Mouse (Mus musculus) cerebellum, adult 11-12 months (tissue): Measurements from ENCODE around the gene Prr7.

Experiments used
- DNase-seq: peaks from one replicate; pipeline ENCODE4 v3.0.0; 2022

Prr7 gene

DNA sequence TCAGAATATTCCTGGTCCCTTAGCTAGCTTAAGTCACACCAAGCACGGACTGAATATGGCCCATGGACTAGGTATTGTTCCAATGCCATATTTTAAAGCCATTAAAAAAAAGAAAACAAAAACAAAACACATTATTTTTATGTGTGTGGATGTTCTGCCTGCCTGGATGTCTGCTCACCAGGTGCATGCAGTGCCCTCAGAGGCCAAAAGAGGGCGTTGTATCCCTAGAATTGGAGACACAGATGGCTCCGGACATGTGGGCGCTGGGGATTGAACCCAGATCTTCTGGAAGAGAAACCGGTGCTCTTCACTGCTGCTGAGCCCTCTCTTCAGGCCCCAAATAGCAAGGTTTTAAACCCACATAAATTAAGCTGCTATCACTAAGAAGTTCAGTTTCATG, 14.0 kb downstream of the Prr7 start:
- DNase-seq: no peak

DNA sequence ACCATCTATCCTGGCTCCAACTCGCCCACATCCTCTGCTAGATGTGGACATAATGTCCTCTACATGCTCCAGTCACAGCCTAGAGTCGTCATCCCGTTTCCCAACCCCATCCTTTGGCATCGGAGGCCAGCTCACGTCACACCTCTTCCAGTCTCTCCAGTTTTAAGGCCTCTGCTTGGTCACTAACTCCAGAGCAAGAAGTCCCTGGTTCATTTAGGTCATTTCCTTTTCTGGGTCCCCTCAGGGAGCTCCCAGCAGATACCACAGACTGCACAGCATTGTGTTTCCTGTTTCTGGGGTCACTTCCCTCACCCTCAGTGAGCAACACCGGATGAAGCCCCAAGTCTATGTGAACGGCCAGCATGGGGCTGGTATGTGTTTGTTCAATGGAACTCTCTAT, 14.9 kb downstream of the Prr7 start:
- no peak for DNase-seq

DNA sequence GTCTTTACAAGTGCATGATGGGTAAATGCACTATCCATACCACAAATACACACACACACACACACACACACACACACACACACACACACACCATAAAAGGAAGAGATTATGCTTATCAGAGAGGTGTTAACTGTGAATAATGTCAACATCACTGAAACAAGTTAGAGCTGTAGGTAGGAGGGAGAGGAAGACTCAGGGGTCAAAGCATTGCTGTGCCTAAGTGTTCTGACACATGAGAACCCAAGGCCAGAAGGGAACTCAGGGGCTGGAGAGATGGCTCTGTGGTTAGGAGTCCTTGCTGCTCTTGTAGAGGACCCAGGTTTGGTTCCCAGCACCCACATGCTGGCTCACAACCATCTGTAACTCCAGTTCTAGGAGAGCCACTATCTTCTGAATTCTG, 15.9 kb downstream of the Prr7 start:
- DNase-seq: no peak

DNA sequence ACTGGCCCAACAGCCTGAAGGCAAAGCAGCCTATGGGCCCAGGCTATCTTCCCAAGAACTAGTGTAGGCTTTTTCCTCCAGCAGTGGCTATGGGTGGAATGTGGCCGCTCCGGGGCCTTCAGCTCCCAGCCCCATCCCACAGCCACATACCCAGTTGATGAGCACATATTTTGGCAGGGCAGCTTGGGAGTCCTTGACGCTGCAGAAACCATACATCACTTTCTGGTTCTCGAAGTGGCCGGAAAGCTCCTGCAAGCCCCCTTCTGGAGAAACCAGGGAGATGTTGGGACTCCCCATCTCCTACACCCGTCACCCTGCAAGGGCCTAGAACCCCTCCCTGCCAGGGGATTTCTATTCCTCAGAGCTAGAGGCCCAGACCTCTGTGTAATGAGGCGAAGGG, 18.5 kb downstream of the Prr7 start:
- no peak for DNase-seq

- DNase-seq: no peak
Observed at GRCm38 (mm10) chr13:55483071-55483470, 19.0 kb downstream of the Prr7 start.

DNA sequence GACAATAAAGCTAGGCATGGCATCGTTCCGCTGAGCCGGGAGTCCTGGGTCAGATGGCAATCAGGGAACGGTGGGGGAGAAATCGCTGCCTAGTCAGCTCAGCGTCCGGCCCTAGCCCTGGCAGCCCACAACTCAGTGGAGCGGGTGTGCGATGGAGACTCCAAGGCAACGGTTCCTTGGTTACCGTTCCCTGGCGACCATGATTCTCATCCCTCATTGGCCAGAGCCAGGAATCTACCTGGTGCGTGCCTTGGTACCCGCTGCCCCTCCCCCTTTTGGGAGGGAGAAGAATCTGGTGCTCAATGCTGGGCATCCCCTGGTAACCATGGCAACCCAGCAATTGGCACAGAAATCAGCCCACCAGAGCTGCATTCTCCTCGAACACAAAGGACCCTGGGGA, 19.5 kb downstream of the Prr7 start:
- no peak for DNase-seq

GRCm38 (mm10) chr13:55484520-55485088, 20.5 kb downstream of the Prr7 start:
- no peak for DNase-seq

GRCm38 (mm10) chr13:55486029-55486794, 22.1 kb downstream of the Prr7 start:
- DNase-seq: no peak

DNA sequence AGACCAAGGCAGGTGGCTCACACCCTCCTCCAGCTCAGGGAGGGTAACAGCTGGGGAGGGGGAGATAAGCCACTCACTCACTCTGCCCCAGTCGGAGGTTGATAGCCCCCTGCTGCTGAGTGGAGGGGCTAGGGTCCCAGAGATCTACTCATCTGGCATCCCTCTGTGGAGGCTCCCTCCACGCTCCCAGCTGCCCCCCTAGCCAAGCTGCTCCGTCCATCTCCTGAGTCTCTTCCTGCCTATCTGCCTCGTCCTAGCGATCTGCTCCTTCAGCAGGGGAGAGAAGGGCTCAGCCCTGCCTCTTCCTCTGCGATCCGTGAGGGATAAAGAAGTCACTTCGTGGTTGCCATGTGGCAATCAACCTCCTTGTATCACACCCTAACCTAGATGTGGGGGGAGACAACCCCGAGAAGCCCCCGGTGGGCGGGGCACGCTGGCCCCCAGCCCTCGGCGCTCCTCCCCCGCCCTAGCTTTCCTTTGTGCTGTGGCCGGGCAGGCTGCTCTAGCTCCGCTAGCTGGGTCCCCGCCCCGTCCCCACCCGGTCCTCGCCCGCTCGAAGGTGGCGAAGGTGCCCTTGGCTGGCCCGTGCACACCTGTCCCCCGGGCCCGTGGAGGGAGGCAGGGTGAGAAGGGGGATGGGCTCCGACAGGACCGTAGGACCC, 23.0 kb downstream of the Prr7 start:
- DNase-seq: no peak

DNA sequence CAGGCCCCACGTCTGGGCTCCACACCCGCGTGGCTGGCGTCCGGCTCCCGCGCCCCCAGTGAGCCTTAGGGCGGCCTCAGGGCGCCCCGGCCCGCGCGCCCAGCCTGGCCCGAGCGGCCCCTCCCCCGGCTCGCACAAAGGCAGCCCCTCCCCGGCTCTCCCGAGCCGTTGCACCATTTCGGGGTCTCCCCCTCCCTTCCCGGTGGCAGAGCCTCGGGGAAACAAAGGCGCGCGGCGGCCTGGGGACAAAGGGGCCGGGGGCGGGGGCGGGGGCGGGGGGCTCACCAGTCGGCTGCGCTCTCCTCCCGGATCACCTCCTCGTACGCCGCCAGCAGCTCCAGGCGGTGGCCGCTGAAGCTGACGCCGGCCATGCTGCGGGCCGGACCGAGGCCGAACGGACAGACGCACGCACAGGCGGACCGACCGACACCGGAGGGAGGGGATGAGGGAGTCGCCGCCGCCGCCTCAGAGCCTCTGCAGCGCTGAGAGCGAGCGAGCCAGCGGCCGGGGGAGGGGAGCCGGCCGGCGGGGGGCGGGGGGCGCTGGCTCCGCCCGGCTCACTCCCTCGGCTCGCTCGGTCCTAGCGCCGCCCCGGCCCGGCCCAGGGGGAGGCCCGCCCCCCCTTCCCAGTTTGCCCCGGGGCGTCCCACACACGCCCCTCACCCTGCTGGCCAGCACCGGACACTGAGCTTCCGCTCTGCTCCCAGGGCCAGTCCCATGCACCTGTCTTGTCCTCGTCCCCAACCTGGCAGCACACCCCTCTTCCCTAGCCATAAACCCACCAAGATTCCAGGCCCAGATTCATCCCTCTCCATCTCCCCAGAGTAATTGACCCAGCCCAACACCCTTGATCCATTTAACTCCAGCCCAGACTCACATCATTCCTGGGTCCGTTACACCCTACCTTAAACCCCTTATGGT, 23.8 kb downstream of the Prr7 start, which contains the start of gene Dbn1:
TSS of gene Dbn1 (minus strand) at position 534 of the 921 bp plus-strand sequence.
- no peak for DNase-seq

DNA sequence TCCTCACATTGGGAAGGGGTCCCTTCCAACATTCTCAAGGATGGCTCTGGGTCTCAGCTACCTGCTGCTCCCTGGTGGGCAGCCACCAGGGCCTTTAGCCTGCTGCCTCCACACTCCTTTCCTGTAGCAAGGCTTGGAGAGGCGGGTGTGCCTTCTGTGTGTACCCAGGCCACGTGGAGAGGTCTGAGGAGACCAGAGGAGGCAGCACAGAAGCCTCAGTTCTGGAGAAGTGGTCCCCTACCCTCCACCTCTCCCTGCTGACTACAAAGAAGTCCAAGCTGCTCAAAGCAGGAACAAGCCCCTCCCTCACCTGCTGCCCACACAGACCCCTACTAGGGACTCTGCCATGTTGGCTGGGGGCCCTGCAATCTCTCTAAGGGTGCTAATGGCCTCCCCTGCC, 30.2 kb downstream of the Prr7 start:
- no peak for DNase-seq

DNA sequence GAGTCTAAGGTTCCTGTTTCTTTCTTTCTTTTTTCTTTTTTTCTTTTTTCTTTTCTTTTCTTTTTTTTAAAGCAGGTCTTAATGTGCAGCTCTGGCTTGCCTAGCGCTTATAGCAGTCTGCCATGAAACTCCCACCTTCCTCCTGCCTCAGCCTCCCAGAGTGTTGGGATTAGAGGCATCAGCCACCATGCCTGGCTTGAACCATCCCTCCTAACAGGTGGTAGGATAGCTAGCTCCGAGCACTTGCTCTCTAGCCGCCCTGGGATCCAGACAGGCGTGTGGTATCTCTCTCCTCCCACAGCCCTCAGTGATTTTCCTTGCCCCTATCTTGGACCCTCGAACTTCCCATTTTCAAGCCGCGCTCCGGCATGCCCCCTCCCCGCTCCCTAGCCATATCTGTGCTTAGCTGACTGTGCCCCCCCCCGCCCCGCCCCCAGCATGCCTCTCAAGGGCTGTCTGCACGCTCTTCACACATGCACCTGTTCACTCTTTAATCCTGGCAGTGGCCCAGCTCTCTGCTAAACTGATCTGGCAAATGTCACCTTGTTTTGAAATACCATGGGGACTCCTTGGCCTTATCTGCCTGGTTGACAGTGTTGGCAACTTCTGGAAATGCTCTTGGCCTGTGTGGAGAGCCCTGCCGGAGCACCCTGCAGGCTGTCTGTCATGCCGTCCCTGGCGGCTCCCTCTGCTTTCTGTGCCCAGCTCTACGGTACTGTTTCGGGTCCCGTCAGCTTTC, 31.0 kb downstream of the Prr7 start:
- DNase-seq: peak; percentile 84

DNA sequence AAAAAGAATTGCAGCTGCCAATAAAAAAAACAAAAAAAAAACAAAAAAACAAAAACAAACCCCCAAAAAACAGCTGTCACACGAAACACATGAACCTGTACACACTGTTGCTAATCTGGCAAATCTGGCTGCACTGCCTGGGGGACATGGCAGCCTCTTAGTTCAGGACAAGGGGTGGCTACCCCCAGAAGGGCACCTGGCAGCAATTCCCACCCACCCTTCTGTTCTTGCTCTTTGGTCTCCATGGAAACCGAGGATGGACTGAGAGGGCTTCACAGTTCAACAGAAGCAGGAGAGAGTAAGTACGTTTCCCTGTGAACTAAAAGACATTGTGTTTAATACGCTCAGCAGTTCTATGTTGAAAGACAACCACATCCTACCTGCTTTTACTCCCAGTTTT, 31.6 kb downstream of the Prr7 start:
- DNase-seq: no peak

- DNase-seq: no peak
Observed at GRCm38 (mm10) chr13:55496661-55497060, 32.6 kb downstream of the Prr7 start.

- DNase-seq: no peak
Observed at GRCm38 (mm10) chr13:55498906-55499305, 34.8 kb downstream of the Prr7 start.

- no peak for DNase-seq
Observed at GRCm38 (mm10) chr13:55500575-55500974, 36.5 kb downstream of the Prr7 start.

- DNase-seq: no peak
Observed at GRCm38 (mm10) chr13:55502405-55502804, 38.3 kb downstream of the Prr7 start.

GRCm38 (mm10) chr13:55504390-55504789, 40.3 kb downstream of the Prr7 start:
- DNase-seq: no peak

GRCm38 (mm10) chr13:55505810-55506209, 41.7 kb downstream of the Prr7 start:
- DNase-seq: no peak

GRCm38 (mm10) chr13:55506697-55507096, 42.6 kb downstream of the Prr7 start:
- DNase-seq: no peak

DNA sequence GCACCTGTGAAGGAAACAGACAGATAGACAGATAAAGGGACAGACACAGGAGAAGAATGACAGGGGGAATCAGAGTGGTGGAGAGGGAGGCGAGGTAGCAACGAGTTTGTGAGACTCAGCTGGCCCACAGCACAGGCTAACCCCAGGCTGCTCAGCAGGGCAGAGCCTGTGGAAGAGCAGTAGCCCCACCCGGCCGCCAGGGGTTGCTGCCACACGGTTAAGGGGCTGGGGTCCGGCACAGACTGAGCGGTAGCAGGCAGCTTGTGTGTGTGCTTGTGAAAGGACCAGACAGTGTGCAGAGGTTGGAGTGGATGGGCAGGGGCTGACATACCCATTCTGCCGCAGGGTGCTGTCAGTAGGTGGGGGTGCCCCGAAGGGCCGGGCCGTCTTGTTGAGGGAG, 43.8 kb downstream of the Prr7 start:
- no peak for DNase-seq

GRCm38 (mm10) chr13:55508531-55508930, 44.5 kb downstream of the Prr7 start:
- DNase-seq: no peak

GRCm38 (mm10) chr13:55510332-55510667, 46.2 kb downstream of the Prr7 start:
- DNase-seq: no peak
